Mouse (Mus musculus) megakaryocyte progenitor cell, adult 5-6 weeks (primary cell): ENCODE results near the gene Bag3. TPM values are rescaled to one million over a fixed set of nuclear protein-coding genes. Genes with fewer than 3 reads are reported as not detected.

Source experiments
- ATAC-seq: replicated peaks from 2 replicates; pipeline ENCODE4 v1.8.0; 2016; ENCODE audit warnings: mild to moderate bottlenecking, moderate TSS enrichment, inconsistent platforms; ENCODE audit not compliant: poor library complexity
- total RNA-seq, 2 experiments: library from RNA; stranded (forward) in 1 of 2; stranded (reverse) in 1 of 2; fragments of 157-497, 149-512 nt in 1 of 2; fragments of 200-1000 nt in 1 of 2; gene quantifications; 2 replicates each; pipeline versions ENCODE4 v1.2.3 to v1.2.4; 2015 to 2017

Bag3 gene
- total RNA-seq (2015) (6.8 and 8.5 TPM in 2 replicates), total RNA-seq (2017) (6.2 and 6.4 TPM in 2 replicates)

DNA sequence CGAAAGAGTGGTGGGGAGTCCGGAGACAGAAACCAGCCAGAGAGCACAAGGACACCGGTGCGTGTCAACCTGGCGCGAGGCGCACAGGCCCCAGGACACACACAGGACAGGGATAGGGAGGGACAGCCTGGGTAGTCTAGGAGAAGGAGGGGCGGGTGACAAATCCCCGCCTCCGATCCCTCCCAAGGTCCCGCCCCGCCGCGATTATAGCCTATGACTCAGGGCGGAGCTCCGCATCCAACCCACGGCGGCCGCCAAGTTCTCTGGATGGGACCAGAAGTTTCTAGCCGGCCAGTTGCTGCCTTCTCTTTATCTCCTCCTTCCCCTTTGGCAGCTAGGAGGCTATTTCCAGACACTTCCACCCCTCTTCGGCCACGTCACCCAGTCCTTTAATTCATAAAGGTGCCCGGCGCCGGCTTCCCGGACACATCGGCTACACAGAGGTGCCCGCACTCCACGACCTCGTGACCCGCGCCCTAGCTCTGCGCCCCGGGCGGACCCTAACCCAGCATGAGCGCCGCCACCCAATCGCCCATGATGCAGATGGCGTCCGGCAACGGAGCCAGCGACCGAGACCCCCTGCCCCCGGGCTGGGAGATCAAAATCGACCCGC lies at the start of gene Bag3:
Gene Bag3 (plus strand): TSS at position 268 of the 613 bp plus-strand sequence.
- peak; percentile 93 for ATAC-seq

DNA sequence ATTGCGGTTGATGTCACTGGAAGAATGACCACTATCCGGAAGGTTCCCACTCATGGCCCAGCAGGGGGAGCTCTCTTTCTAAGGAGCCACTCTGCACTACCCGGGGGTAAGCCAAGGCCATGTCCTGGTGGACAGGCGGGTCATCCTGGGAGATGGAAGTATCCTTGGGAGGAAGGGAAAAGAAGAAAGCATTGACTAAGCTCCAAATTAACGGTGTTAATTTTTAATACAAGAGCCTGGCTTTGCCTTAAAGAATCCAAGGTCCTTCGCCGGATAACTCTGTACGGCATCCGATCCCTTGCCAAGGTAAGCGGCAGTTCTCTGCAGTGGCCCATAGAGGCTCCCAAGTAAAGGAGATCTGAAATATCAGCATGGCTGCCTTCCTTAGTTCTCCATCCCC lies 49.1 kb upstream of the Bag3 start:
- ATAC-seq: peak; percentile 80

DNA sequence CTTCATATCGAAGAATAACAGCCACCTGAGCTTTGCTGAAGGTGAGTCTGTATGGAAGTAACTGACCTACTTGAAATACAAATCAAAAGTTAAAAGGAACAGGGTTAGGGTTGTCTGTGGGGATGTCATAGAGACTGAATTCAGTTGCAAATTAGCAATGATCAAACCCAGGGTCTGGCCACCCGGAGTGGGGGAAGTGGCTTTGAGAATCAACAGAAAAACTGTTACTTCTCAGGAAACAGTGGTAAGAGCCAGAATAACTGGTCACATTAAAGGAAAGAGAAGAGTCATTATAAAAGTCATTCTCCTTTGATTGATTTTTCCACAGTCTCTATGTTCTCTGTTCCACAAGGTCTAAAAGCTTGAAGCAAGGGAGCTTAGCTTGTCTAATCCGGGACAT lies 34.4 kb upstream of the Bag3 start:
- no peak for ATAC-seq

DNA sequence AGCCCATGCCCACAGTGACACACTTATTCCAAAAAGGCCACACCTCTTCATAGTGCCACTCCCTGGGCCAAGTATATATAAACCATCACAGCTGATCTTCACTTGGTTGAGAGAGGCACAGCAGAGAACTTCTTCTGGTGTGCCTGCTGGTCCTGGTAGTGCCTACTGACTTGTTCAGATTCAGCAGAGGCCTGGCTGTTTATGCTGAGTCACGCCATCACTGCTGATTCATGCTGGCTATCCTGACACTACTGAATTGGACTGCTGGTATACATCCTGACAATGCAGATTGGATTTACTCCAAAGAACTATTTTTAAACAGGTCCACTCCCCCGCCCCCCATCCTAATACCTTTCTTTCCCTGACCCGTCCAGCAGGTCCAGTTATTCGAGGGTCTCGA lies 28.9 kb upstream of the Bag3 start:
- ATAC-seq: no peak

DNA sequence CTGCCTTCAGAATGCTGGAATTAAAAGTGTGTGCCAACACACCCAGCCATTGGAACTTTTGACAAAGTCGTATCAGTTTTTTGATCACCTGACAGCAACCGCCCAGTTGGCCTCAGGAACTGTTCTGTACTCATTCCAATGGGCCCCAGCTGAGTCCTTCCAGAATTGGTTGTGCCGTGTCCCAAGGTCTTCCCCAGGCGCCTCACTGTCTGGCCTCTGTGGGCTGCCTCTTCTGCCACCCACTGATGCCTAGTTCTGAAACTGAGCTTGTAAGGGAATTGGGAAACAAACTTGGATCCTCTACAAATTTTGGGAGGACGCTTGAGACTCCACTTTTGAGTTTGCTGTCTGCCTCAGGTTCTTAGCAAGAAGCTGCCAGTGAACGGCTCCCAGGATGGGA lies 23.6 kb upstream of the Bag3 start:
- ATAC-seq: no peak

DNA sequence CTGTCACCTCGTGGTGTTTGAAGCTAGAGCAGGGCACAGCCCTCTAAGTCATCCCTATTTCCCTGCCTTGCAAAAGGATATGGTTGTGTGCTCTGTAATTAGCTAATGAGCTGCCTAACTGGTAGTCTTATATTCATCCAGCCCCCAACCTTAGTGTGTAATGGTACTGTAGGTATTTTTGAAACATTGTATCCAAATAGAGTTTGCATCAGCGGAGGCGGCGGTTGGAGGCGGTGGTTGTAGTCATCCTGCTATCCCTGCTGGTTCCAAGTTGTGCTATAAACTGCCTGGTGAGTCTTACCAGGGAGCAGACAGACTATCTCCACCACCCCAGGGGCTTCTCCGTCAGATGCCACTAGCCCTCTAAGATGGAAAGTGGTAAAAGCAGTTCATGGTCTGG lies 19.3 kb upstream of the Bag3 start:
- ATAC-seq: no peak

DNA sequence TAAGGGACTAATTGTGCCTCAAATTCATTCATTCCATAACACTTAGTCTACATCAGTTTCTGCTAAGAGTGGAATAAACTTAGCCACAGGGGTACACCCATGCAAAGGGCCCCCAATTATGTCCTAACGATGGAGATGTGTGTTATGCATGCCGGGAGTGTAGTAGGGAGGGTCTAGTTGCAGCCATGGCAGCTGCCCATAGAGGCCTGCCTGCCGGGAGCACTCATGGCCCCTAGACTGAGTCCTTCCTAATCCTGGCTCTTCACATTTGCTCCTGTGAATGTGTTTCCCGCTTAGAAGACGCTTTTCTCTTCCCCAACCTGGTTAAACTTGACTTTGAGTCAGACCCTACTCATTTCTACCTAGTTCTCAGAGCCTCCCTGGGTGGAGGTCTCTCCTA lies 11.5 kb upstream of the Bag3 start:
- ATAC-seq: no peak

DNA sequence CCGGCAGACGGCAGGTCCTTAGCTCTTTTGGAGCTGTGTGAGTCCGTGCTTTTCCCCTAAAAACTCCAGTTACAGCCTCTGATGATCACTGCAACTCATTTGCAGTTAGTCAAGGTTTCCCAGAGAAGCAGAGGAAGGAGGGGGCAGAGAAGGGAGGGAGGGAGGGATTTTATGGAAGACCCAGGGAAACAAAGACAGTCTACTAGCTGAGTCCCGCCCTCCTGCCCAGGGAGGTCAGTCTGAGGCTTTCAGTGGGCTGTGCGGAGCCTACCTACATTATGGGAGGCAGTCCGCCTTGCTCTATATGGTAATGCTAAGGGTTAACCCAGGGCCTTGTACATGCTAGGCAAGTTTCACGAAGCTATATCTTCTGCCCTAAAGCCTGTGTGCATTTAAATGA lies 9.9 kb upstream of the Bag3 start:
- no peak for ATAC-seq

DNA sequence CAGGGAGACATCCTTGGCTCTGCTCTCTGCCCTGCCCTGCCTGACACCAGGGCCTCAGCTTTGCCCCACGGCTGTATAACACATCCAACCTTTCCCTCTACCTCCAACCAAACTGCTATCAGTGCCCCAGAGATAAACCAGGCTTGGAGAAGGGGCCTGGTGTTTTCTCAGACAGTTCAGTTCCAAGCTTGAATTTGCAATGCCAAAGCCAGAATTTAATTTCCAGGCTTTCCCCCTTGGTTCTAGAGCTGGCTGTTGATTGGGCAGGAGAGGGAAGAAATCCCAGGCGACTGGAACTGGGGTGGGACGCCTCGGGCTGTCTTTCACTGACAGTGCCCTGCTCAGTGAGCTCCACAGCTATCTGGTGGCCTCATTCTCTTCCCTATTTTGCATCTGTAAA lies 9.1 kb upstream of the Bag3 start:
- ATAC-seq: no peak

DNA sequence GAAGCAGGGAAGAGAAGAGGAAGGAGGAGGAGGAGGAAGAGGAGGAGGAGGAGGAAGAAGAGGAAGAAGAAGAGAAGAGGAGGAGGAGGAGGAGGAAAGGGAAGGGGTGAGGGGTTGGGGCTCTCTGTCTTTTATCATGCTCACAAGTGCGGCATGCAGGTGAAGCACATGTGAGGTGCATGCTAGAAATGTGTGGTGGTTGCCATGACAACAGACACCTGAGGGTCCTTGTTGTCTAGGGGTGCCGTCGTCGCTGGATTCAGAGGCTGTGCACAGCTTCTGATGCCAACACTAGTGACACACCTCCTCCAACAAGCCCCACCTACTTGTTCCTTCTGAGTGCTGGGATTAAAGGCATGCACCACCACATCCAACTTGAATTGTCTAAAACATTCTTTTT lies 7.1 kb upstream of the Bag3 start:
- ATAC-seq: no peak

DNA sequence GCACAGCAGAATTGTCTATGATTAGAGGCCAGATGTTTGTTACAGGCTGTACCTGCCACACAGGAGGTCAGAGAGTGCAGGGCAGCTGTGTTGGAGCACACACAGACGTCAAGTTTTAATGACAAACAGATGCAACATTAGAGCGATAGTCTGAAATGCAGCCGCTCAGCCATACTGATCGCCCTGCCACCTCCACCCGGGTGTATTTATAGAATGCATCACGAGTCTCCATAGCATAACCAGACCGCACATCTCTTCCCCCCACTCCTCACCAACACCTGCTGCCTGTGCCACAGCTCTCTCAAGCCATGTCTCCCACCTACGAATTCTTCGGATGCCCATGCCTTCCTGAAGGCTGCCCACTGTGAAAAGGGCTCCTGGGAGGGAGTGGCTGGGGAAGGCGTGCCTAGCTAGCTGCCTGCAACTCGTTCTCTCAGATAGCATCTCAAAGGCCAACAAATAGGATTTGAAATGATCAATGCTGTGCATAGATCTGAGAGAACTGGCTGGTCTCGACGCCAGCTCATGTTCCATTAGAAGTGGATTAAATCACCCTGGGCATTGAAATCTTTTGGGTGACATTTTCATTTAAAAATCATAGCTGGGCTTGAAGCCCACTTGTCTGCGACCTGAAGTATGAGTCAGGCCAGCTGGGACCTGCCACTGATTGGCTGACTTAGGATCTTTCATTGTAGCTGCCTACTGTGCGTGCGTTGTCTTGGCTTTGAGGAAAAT lies 3.9 kb upstream of the Bag3 start:
- ATAC-seq: no peak

DNA sequence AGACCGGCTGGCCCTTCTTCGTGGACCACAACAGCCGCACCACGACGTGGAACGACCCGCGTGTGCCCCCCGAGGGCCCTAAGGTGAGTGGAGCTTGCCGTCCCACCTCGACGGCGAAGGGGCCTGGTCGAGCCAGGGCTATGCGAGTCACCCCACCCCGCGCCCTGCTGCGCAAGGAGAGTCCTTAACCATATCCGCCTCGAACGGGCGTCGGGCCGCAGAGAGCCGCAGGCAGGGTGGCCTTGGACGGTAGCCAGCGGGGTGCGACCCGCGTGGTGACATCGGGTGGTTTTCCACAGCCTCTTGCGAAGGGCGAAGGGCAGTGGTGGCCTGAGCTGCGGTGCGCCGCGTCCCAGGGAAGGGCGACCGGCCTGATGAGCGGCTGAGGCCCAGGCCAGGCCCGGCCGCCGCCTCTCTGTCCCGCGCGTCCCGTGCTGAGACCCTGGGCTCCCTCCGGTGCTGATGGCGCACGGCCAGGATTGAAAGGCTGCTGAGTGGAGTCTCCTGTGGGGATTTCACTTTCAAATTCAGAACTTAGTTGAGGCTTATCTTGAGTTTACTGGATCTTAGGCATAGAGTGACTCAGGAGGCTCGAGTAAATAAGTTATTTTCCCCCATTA lies 656 bp downstream of the Bag3 start:
- peak; percentile 48 for ATAC-seq

DNA sequence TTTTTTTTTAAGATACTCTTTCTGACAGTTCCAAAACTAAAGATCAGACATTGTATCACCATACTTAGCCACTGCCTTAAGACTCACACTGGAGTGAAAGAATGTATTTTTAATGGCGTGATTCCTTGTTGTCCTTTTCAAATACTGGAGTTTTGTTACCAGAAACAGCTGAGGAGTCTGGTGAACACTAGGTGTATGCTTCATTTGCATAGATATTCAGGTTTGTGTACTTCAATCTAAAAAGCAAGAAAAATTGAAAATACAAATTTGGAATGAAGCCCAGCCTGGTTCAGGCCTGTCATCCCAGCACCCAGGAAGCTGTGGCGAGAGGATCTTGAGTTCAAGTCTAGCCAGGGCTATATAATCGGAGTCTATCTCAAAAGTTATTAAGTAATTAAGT lies 1.2 kb downstream of the Bag3 start:
- ATAC-seq: no peak

DNA sequence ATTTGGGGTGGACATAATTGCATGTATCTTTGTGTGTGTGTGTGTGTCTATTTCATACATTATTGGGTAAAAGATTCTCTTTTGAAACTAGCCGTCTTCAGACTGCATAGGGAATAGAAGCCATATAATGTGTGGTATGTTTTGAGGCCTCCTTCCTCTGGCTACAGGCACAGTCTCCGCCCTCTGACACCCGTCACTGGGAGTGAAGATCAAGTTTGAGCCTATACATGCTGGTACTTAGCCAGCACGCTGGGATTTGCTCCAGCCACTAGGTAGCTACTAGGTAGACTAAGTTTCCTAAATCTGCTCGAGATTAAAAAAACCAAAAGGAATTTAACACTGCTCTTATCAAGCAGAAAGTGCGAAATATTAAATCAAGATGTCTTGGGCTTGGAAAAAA lies 3.2 kb downstream of the Bag3 start:
- no peak for ATAC-seq

DNA sequence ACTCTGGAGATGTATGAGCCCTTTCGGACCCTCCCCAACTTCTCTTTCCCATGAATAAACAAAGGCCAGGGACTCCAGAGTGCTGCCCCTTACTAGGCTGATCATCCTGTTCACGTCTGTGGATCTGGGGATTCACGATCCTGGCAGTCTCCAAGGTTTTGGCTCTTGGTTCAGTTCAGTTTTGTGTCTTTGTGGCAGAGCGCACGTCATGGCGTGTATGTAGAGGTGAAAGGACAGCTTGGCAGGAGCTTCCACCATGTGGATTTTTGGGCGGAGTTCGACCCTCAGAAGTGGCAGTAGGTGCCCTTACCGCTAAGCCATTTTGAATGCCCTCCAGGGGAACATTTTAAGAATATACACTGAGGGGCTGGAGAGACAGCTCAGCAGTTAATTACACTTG lies 5.2 kb downstream of the Bag3 start:
- no peak for ATAC-seq

DNA sequence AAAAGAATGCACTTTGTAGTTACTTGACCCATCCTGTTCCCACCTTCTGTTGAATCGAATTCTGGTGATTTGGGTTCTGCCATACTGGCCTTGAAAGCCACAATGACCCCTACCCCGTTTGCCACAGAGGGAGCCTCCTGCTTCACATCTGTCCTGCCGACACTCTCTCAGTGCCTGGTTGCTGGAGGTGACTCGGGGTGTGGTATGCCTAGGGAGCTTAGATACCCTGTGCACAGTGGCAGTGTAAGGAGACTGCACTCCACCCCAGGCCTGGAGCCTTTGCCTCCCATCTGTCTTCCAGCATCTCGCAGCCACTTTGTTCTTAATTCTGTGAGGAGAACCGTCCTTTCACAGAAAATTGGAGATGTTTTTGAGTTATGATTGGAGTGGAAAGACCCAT lies 5.7 kb downstream of the Bag3 start:
- ATAC-seq: no peak

DNA sequence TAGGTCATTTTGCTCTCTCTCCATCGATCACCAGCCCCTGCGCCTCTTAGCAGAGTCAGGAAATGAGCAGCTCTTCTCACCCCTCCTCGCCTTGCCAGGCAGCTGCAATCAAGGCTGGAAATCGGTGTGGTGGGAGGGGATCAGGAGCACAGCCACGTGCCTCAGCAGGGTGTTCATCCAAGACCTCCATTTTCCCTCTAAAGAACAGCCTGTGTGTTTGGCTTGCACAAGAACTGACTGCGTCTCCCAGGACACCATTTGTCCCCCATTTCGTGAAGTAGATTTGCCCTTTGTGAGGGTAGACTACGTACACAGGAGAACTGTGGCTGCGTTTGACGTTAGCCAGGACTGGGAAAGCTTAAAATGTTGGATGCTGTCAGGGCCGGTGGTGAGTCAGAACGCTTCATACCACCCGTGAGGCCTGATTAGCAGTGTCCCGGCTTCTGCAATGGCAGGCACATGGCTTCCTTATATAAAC lies 6.2 kb downstream of the Bag3 start:
- ATAC-seq: 0 out of 2 replicates have a peak, but pooled peaks have one; percentile 9

DNA sequence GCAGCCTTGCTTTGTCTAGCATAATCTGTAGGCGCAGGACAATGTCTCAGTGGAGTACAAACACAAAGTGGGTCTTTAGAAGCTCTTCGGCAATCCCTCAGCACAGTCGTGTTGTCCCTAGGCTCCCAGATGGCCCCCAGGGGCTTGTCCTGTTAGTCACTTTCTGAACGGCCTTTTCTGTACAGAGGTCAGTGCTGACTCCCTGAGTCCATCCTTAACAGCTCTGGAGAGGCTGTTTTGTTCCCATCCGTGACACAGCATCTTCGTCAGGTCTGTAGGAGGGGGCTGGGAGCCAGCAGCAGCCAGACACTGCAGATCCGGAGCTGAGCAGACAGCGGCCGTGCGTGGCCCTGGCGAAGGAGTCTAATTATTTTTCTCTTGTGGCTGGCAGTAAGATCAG lies 7.6 kb downstream of the Bag3 start:
- ATAC-seq: no peak

DNA sequence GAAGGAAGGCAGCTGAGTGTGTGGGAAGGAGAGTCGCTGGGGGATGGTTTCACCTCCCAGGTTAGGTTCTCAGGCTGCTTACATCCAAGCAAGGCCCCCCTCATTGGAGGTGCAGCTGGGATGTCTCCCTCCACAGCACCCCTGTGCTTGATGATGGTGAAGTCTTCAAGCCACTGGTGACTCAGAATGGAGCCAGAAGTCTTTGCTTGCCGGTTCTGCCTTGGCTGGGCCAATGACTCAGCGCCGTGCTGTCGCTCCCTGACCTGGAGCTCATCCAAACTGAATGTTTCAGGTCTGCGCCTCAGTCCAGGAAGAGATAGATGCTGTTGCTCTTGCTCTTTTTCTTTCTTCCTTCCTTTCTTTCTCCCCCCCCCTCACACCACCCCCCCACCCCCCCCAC lies 8.5 kb downstream of the Bag3 start:
- peak; percentile 62 for ATAC-seq

DNA sequence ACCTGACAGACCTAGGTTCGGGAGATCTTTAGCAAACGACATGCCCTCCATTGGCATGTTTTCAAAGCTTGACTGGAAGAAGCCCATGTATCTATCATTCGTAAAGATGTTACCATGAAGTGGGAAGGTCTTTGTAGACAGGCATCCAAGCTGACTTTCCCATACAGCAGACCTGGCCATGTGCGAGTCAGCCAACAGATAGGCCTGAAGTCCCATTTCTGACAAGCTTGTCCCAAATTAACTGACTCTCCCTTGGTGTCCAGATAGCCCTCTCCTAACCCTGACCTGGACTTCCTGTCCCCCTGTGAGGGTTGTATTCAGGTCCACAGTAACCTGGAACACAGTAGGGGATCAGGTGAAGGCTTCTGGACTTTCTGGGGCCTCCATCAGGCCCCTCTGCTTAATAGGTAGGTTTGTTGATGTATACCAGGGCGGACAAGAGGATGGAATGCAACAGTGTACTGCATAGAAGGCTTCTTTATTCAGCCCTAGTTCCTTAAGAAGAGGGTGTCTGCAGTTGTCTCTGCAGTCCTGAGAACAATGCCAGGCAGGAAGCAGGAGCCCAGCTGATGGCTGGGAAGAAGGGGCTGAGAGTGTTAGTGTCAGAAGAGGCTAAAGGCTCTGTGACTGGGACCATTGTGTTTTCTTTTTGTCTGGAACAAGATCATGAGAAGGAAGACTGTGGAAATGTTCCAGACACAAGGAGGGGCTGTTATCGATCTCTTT lies 9.2 kb downstream of the Bag3 start:
- ATAC-seq: no peak

DNA sequence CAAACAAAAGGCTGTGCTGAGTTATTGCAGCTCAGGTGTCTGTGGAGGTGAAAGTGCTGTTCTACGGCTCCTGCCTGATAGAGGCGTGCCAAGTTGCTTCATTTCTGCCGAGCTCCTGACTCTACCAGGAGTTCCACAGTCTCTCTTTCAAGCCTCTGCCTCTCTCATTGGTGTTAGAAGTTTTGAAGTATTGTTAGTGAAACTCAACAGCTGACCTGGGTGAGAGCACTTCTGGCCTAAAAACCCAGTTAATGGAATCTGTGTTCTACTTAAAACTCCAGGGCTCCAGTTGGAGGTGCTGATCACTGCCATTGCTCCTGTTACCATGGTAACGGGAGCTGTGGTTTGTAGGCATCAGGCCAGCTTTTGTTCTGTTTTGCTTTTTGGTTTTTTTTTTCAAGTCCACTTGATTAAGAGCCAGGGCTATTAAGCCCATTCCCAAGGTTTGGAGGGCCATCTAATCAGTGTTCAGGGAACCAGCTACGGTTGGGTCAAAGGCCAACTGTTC lies 11.6 kb downstream of the Bag3 start:
- peak; percentile 45 for ATAC-seq
